Mouse (Mus musculus): ENCODE measurements around the gene Dad1. TPM values are rescaled to one million over a fixed set of nuclear protein-coding genes. Genes with fewer than 3 reads are reported as not detected.

Dad1 gene
- polyA plus RNA-seq, 1 experiment from 2014 or later: 300 TPM

DNA sequence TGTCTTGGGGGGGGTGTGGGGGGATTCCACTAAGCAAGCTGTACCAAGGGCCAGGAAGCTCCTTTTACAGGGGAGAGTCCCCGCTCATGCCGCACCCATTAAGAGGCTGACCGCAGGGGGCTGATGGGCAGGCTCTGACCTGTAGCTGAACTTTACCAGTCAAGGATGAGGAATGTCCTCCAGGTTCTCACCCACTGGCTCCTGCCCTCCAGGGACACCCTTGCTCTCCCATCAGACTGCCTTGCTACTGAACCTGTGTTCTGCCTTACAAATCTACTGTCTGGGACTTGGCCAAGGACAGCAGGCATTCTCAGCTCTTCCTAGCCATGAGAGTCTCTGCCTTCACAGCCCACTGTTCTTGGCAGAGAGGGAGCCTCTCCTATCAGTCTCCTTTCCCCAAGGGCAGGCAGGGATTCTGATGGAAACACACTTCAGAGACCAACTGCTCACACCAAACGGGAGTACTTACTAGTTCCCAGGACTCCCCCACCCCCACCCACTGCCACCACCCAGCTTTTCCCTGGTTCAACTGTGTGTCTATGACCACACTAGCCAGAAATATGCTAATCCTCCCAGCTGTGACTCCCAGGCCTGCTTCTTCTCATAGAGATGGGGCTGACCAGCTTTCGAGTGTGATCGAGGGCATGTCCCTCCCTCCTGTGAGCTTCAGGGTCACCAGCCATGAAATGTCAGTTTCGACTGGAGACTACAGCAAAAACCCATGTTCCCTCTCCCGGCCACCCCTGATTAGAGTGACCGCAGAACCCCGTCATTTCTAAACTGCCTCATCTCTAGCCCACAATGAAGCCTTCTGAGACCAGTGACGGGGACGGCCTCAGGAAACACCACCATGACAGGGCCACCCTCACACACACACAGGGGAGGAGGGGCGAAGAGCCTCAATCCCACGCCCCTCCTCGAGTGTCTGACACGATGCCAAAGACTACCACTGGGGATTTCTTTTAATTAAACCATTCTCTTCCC, 29.1 kb downstream of the Dad1 start:
- Histone ChIP-seq H3K4me3 (ENCODE audit: low read depth, low read length) (no peak overlapping the region), H3K4me2 (replicated peaks; ENCODE audit: low read depth, low read length) (no peak overlapping the region), H3K27ac (ENCODE audit: low read depth, low read length) (no peak overlapping the region), H3K4me1 (replicated peaks; ENCODE audit: control insufficient read depth, insufficient read depth, low read length) (peaks cover 5% of the 10 kb centered on the region), H3K9ac (ENCODE audit: low read depth, low read length) (no peak overlapping the region), H3K9me3 (ENCODE audit: control insufficient read depth, low read length) (no peaks in the 10 kb centered on the region), H3K36me3 (ENCODE audit: control insufficient read depth, insufficient read depth, low read length) (no peaks in the 10 kb centered on the region), H3K27me3 (ENCODE audit: control insufficient read depth, insufficient read depth, low read length) (no peaks in the 10 kb centered on the region)
- DNase-seq (ENCODE audit: low spot score): no peak
- 51% methylated on average over 16 of the region's 16 CpGs for WGBS
- no peak for ATAC-seq (ENCODE audit: low FRiP score)

GRCm38 (mm10) chr14:54224064-54224417, 29.9 kb downstream of the Dad1 start:
- H3K4me3 ChIP-seq (ENCODE audit: low read depth, low read length): no peak overlapping the region
- H3K9me3 ChIP-seq (ENCODE audit: control insufficient read depth, low read length): no peaks in the 10 kb centered on the region
- DNase-seq (ENCODE audit: low spot score): no peak
- H3K9ac ChIP-seq (ENCODE audit: low read depth, low read length): no peak overlapping the region
- H3K27me3 ChIP-seq (ENCODE audit: control insufficient read depth, insufficient read depth, low read length): no peaks in the 10 kb centered on the region
- H3K36me3 ChIP-seq (ENCODE audit: control insufficient read depth, insufficient read depth, low read length): no peaks in the 10 kb centered on the region
- H3K4me1 ChIP-seq (replicated peaks; ENCODE audit: control insufficient read depth, insufficient read depth, low read length): peaks cover 5% of the 10 kb centered on the region
- ATAC-seq (ENCODE audit: low FRiP score): no peak
- H3K27ac ChIP-seq (ENCODE audit: low read depth, low read length): no peak overlapping the region
- no peak overlapping the region for H3K4me2 ChIP-seq (replicated peaks; ENCODE audit: low read depth, low read length)
- 84% methylated on average over 5 of the region's 5 CpGs for WGBS

GRCm38 (mm10) chr14:54223315-54224063, 30.4 kb downstream of the Dad1 start:
- Histone ChIP-seq H3K4me3 (ENCODE audit: low read depth, low read length) (no peak overlapping the region), H3K36me3 (ENCODE audit: control insufficient read depth, insufficient read depth, low read length) (no peaks in the 10 kb centered on the region), H3K27ac (ENCODE audit: low read depth, low read length) (no peak overlapping the region), H3K9me3 (ENCODE audit: control insufficient read depth, low read length) (no peaks in the 10 kb centered on the region), H3K4me2 (replicated peaks; ENCODE audit: low read depth, low read length) (no peak overlapping the region), H3K9ac (ENCODE audit: low read depth, low read length) (no peak overlapping the region), H3K27me3 (ENCODE audit: control insufficient read depth, insufficient read depth, low read length) (no peaks in the 10 kb centered on the region), H3K4me1 (replicated peaks; ENCODE audit: control insufficient read depth, insufficient read depth, low read length) (peaks cover 5% of the 10 kb centered on the region)
- ATAC-seq (ENCODE audit: low FRiP score): no peak
- DNase-seq (ENCODE audit: low spot score): no peak
- WGBS: 63% methylated on average over 13 of the region's 13 CpGs

DNA sequence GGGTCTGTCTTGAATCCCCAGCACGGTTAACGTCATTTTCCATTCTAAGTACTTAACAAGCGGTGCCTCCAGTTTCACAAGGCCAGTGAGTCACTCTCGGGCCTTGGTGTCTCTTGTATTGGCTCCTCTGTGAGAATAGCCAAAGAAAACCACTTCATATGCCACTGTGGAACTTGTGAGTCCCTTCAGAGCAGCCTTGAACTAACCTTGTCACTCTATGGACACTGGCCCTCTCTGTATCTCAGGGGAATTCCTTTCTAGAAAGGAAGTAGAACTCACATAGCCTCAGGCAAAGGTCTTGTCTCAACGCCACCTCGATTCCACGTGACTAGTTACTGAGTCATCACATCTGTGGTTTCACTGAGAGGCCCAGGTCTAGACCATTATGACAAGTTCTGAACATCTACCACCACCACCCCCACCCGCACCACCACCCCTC, 31.6 kb downstream of the Dad1 start:
- Histone ChIP-seq H3K4me2 (replicated peaks; ENCODE audit: low read depth, low read length) (no peak overlapping the region), H3K27ac (ENCODE audit: low read depth, low read length) (no peak overlapping the region), H3K4me1 (replicated peaks; ENCODE audit: control insufficient read depth, insufficient read depth, low read length) (peaks cover 3% of the 10 kb centered on the region; the same call in 1 of the 2 replicates), H3K27me3 (ENCODE audit: control insufficient read depth, insufficient read depth, low read length) (no peaks in the 10 kb centered on the region), H3K9ac (ENCODE audit: low read depth, low read length) (no peak overlapping the region), H3K4me3 (ENCODE audit: low read depth, low read length) (no peak overlapping the region), H3K9me3 (ENCODE audit: control insufficient read depth, low read length) (no peaks in the 10 kb centered on the region), H3K36me3 (ENCODE audit: control insufficient read depth, insufficient read depth, low read length) (no peaks in the 10 kb centered on the region)
- 87% methylated on average over 8 of the region's 8 CpGs for WGBS
- DNase-seq (ENCODE audit: low spot score) (no peak), ATAC-seq (ENCODE audit: low FRiP score) (no peak)

DNA sequence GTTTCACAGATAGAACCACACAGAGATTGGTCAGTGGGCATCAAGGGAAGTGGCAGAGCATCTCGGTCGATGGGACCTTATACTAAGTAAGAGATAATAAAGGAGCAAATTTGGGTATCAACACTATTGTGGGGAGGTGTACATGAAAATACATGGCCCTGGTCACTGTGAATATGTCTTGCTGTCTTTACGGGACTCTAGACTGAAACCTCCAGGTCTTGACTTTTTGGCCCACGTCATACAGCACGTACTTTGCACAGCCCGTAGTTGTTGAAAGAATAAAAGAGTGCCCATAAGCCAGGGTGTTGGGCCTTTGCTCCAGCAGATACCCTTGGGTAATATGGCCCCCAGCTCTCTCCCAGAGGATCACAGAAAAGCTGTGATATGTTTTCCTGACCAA, 32.3 kb downstream of the Dad1 start:
- H3K9me3 ChIP-seq (ENCODE audit: control insufficient read depth, low read length): no peaks in the 10 kb centered on the region
- no peak overlapping the region for H3K4me2 ChIP-seq (replicated peaks; ENCODE audit: low read depth, low read length)
- no peaks in the 10 kb centered on the region for H3K27me3 ChIP-seq (ENCODE audit: control insufficient read depth, insufficient read depth, low read length)
- H3K4me3 ChIP-seq (ENCODE audit: low read depth, low read length): no peak overlapping the region
- no peak for ATAC-seq (ENCODE audit: low FRiP score)
- no peak overlapping the region for H3K9ac ChIP-seq (ENCODE audit: low read depth, low read length)
- peaks cover 3% of the 10 kb centered on the region; the same call in 1 of the 2 replicates for H3K4me1 ChIP-seq (replicated peaks; ENCODE audit: control insufficient read depth, insufficient read depth, low read length)
- 94% methylated on average over 6 of the region's 6 CpGs for WGBS
- no peak for DNase-seq (ENCODE audit: low spot score)
- no peaks in the 10 kb centered on the region for H3K36me3 ChIP-seq (ENCODE audit: control insufficient read depth, insufficient read depth, low read length)
- no peak overlapping the region for H3K27ac ChIP-seq (ENCODE audit: low read depth, low read length)

- Histone ChIP-seq H3K4me1 (replicated peaks; ENCODE audit: control insufficient read depth, insufficient read depth, low read length) (peaks cover 3% of the 10 kb centered on the region; the same call in 1 of the 2 replicates), H3K27ac (ENCODE audit: low read depth, low read length) (no peak overlapping the region), H3K4me2 (replicated peaks; ENCODE audit: low read depth, low read length) (no peak overlapping the region), H3K9ac (ENCODE audit: low read depth, low read length) (no peak overlapping the region), H3K36me3 (ENCODE audit: control insufficient read depth, insufficient read depth, low read length) (no peaks in the 10 kb centered on the region), H3K9me3 (ENCODE audit: control insufficient read depth, low read length) (no peaks in the 10 kb centered on the region), H3K4me3 (ENCODE audit: low read depth, low read length) (no peak overlapping the region), H3K27me3 (ENCODE audit: control insufficient read depth, insufficient read depth, low read length) (no peaks in the 10 kb centered on the region)
- ATAC-seq (ENCODE audit: low FRiP score) (no peak), DNase-seq (ENCODE audit: low spot score) (no peak)
- 93% methylated on average over 8 of the region's 8 CpGs for WGBS
Observed at GRCm38 (mm10) chr14:54220726-54221494, 33.0 kb downstream of the Dad1 start.

DNA sequence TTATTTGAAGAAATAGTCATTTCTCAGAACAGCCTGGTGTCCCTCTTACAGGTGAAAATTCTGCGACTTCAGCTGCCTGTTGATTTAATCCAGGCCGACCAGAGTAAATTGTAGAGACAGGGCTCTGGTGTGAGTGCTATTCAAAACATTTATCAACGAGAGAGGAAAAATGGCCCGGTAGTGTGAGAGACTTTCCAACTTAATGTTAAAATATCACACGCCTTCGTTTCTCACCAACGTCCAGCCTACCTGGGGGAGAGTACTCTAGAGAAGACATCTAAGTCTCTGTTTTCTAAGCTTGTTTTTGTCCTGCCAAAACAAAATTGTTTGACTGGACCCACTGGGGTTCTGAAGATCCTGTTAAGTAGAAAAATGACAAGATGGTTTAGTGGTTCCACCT, 34.1 kb downstream of the Dad1 start:
- Histone ChIP-seq H3K4me3 (ENCODE audit: low read depth, low read length) (no peak overlapping the region), H3K27me3 (ENCODE audit: control insufficient read depth, insufficient read depth, low read length) (no peaks in the 10 kb centered on the region), H3K9ac (ENCODE audit: low read depth, low read length) (no peak overlapping the region), H3K27ac (ENCODE audit: low read depth, low read length) (no peak overlapping the region), H3K36me3 (ENCODE audit: control insufficient read depth, insufficient read depth, low read length) (no peaks in the 10 kb centered on the region), H3K9me3 (ENCODE audit: control insufficient read depth, low read length) (no peaks in the 10 kb centered on the region), H3K4me1 (replicated peaks; ENCODE audit: control insufficient read depth, insufficient read depth, low read length) (0 out of 2 replicates have a peak, but pooled peaks cover 3% of the 10 kb centered on the region), H3K4me2 (replicated peaks; ENCODE audit: low read depth, low read length) (no peak overlapping the region)
- WGBS: 89% methylated on average over 7 of the region's 7 CpGs
- ATAC-seq (ENCODE audit: low FRiP score): no peak
- no peak for DNase-seq (ENCODE audit: low spot score)

DNA sequence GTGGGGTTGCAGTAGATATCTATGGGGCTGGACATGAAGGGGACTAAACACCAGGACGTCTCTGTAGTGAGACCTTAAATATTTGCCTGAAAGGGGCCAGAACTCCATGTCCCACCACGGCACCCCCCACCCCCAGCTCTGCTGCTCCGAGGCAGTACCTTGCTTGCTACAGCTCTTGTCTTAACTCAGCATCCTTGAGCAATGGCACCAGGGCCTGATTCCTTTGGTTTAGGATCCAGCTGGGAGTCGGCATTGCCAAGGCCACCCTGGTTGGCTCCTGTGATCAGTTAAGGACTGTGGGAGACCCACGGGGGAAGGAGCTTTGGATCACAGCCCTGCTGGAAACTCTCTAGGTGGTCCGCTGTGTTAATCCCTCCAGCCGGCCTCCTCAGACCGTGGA, 34.6 kb downstream of the Dad1 start:
- DNase-seq (ENCODE audit: low spot score): no peak
- Histone ChIP-seq H3K9ac (ENCODE audit: low read depth, low read length) (no peak overlapping the region), H3K4me3 (ENCODE audit: low read depth, low read length) (no peak overlapping the region), H3K27ac (ENCODE audit: low read depth, low read length) (no peak overlapping the region), H3K9me3 (ENCODE audit: control insufficient read depth, low read length) (no peaks in the 10 kb centered on the region), H3K4me1 (replicated peaks; ENCODE audit: control insufficient read depth, insufficient read depth, low read length) (no peaks in the 10 kb centered on the region), H3K36me3 (ENCODE audit: control insufficient read depth, insufficient read depth, low read length) (no peaks in the 10 kb centered on the region), H3K27me3 (ENCODE audit: control insufficient read depth, insufficient read depth, low read length) (no peaks in the 10 kb centered on the region), H3K4me2 (replicated peaks; ENCODE audit: low read depth, low read length) (no peak overlapping the region)
- ATAC-seq (ENCODE audit: low FRiP score): no peak
- WGBS: 60% methylated on average over 8 of the region's 8 CpGs

All from hindbrain, embryonic 11.5 days (tissue).